Mouse (Mus musculus) stomach, embryonic 14.5 days (tissue): ENCODE measurements around the gene 2410004P03Rik. TPM values are rescaled to one million over a fixed set of nuclear protein-coding genes. Genes with fewer than 3 reads are reported as not detected.

Experiments
- ATAC-seq: fragments of 200-750 bp; cut with Nextera tagmentation; 2 replicates; pipeline ENCODE4 v1.8.0; 2017; ENCODE audit warnings: low read depth, moderate TSS enrichment; ENCODE audit not compliant: insufficient number of reproducible peaks, insufficient read depth, low FRiP score
- H3K27ac ChIP-seq: fragments of 300-500 bp; sonication (generic); 2 replicates; pipeline ENCODE4 v1.5.1; 2014; ENCODE audit warnings: mild to moderate bottlenecking, low read length, moderate library complexity, mixed read lengths
- H3K27me3 ChIP-seq: fragments of 300-500 bp; sonication (generic); 2 replicates; pipeline ENCODE4 v1.6.1; 2014; ENCODE audit warnings: low read length, control low read depth, mixed read lengths; ENCODE audit not compliant: control insufficient read depth, insufficient read depth
- H3K36me3 ChIP-seq: fragments of 300-500 bp; sonication (generic); 2 replicates; pipeline ENCODE4 v1.6.1; 2014; ENCODE audit warnings: mild to moderate bottlenecking, control low read depth, low read length, moderate library complexity, mixed read lengths; ENCODE audit not compliant: control insufficient read depth, insufficient read depth
- H3K4me1 ChIP-seq: fragments of 300-500 bp; sonication (generic); 2 replicates; pipeline ENCODE4 v1.6.1; 2014; ENCODE audit warnings: low read length, control low read depth, mixed read lengths; ENCODE audit not compliant: control insufficient read depth, insufficient read depth
- H3K4me2 ChIP-seq: fragments of 300-500 bp; sonication (generic); replicated peaks from 2 replicates; pipeline ENCODE4 v1.6.1; 2014; ENCODE audit warnings: low read depth, low read length, control low read depth
- H3K4me3 ChIP-seq: fragments of 300-500 bp; sonication (generic); 2 replicates; pipeline ENCODE4 v1.5.1; 2014; ENCODE audit warnings: low read depth, low read length, control low read depth
- H3K9ac ChIP-seq: fragments of 300-500 bp; sonication (generic); replicated peaks from 2 replicates; pipeline ENCODE4 v1.6.1; 2014; ENCODE audit warnings: low read depth, mild to moderate bottlenecking, control low read depth, low read length, moderate library complexity, mixed read lengths
- H3K9me3 ChIP-seq: fragments of 300-500 bp; sonication (generic); 2 replicates; pipeline ENCODE4 v1.6.1; 2016; ENCODE audit warnings: low read depth, low read length, control low read depth; ENCODE audit not compliant: control insufficient read depth
- WGBS: fragments of 180-500 bp; shearing (Covaris S2); extraction: QIAGEN DNeasy Blood & Tissue Kit; methylation state at CpG from one replicate; pipeline ENCODE4 v1.1.7; 2014; 5-methylcytosine and 5-hydroxymethylcytosine counted together
- polyA plus RNA-seq: library from polyadenylated mRNA; unstranded; fragments of >200 nt; fragmentation: Nextera tagmentation; extraction: Ambion mirVana; gene quantifications from 2 replicates; pipeline ENCODE4 v1.2.1, GENCODE M21; 2014

2410004P03Rik gene
- polyA plus RNA-seq, 1 experiment from 2014 or later, result 0.26 TPM

- 95% methylated on average over 1 of the region's 1 CpGs for WGBS
- H3K27me3 ChIP-seq, result no peaks in the 10 kb centered on the region
- H3K4me2 ChIP-seq, result no peak overlapping the region
- no peak overlapping the region for H3K9ac ChIP-seq
- H3K27ac ChIP-seq, result no peak overlapping the region
- ATAC-seq, result no peak
- H3K4me1 ChIP-seq, result no peaks in the 10 kb centered on the region
- no peak overlapping the region for H3K4me3 ChIP-seq
- no peaks in the 10 kb centered on the region for H3K9me3 ChIP-seq
- H3K36me3 ChIP-seq, result no peaks in the 10 kb centered on the region
Observed at GRCm38 (mm10) chr12:17049796-17050195, 38.3 kb upstream of the 2410004P03Rik start.

GRCm38 (mm10) chr12:17048979-17049612 is 37.6 kb upstream of the 2410004P03Rik start:
- ATAC-seq, result no peak
- Histone ChIP-seq H3K4me2 (no peak overlapping the region), H3K4me3 (no peak overlapping the region), H3K9me3 (no peaks in the 10 kb centered on the region), H3K4me1 (no peaks in the 10 kb centered on the region), H3K36me3 (no peaks in the 10 kb centered on the region), H3K9ac (no peak overlapping the region), H3K27ac (no peak overlapping the region), H3K27me3 (no peaks in the 10 kb centered on the region)
- WGBS, result 73% methylated on average over 7 of the region's 7 CpGs

- Histone ChIP-seq H3K4me1 (no peaks in the 10 kb centered on the region), H3K9ac (no peak overlapping the region), H3K27me3 (no peaks in the 10 kb centered on the region), H3K4me3 (no peak overlapping the region), H3K9me3 (no peaks in the 10 kb centered on the region), H3K27ac (no peak overlapping the region), H3K36me3 (no peaks in the 10 kb centered on the region), H3K4me2 (no peak overlapping the region)
- no peak for ATAC-seq
- WGBS, result 38% methylated on average over 5 of the region's 5 CpGs
Observed at GRCm38 (mm10) chr12:17043311-17043710, 31.8 kb upstream of the 2410004P03Rik start.

GRCm38 (mm10) chr12:17040567-17040966 is 29.0 kb upstream of the 2410004P03Rik start:
- H3K9me3 ChIP-seq, result no peaks in the 10 kb centered on the region
- no peaks in the 10 kb centered on the region for H3K36me3 ChIP-seq
- 34% methylated on average over 1 of the region's 1 CpGs for WGBS
- no peak for ATAC-seq
- H3K27ac ChIP-seq, result no peak overlapping the region
- H3K27me3 ChIP-seq, result no peaks in the 10 kb centered on the region
- H3K4me3 ChIP-seq, result no peak overlapping the region
- H3K4me1 ChIP-seq, result no peaks in the 10 kb centered on the region
- H3K9ac ChIP-seq, result no peak overlapping the region
- H3K4me2 ChIP-seq, result no peak overlapping the region

GRCm38 (mm10) chr12:17039415-17039814 is 27.9 kb upstream of the 2410004P03Rik start:
- no peak overlapping the region for H3K27ac ChIP-seq
- no peaks in the 10 kb centered on the region for H3K27me3 ChIP-seq
- H3K4me3 ChIP-seq, result no peak overlapping the region
- H3K9ac ChIP-seq, result no peak overlapping the region
- H3K4me1 ChIP-seq, result no peaks in the 10 kb centered on the region
- no peak overlapping the region for H3K4me2 ChIP-seq
- no peaks in the 10 kb centered on the region for H3K9me3 ChIP-seq
- 70% methylated on average over 2 of the region's 2 CpGs for WGBS
- H3K36me3 ChIP-seq, result no peaks in the 10 kb centered on the region
- no peak for ATAC-seq

GRCm38 (mm10) chr12:17038246-17038645 is 26.7 kb upstream of the 2410004P03Rik start:
- no peaks in the 10 kb centered on the region for H3K9me3 ChIP-seq
- H3K4me3 ChIP-seq, result no peak overlapping the region
- H3K4me2 ChIP-seq, result no peak overlapping the region
- H3K9ac ChIP-seq, result no peak overlapping the region
- WGBS, result 39% methylated on average over 6 of the region's 6 CpGs
- no peaks in the 10 kb centered on the region for H3K4me1 ChIP-seq
- no peak overlapping the region for H3K27ac ChIP-seq
- H3K36me3 ChIP-seq, result no peaks in the 10 kb centered on the region
- H3K27me3 ChIP-seq, result no peaks in the 10 kb centered on the region
- ATAC-seq, result no peak

- Histone ChIP-seq H3K36me3 (no peaks in the 10 kb centered on the region), H3K4me3 (no peak overlapping the region), H3K9ac (no peak overlapping the region), H3K27ac (no peak overlapping the region), H3K27me3 (no peaks in the 10 kb centered on the region), H3K9me3 (no peaks in the 10 kb centered on the region), H3K4me2 (no peak overlapping the region), H3K4me1 (no peaks in the 10 kb centered on the region)
- ATAC-seq, result no peak
- 64% methylated on average over 14 of the region's 14 CpGs for WGBS
Observed at GRCm38 (mm10) chr12:17037053-17037610, 25.6 kb upstream of the 2410004P03Rik start.

- Histone ChIP-seq H3K9me3 (no peaks in the 10 kb centered on the region), H3K27ac (no peak overlapping the region), H3K36me3 (no peaks in the 10 kb centered on the region), H3K4me3 (no peak overlapping the region), H3K27me3 (no peaks in the 10 kb centered on the region), H3K4me1 (no peaks in the 10 kb centered on the region), H3K9ac (no peak overlapping the region), H3K4me2 (no peak overlapping the region)
- WGBS, result 67% methylated on average over 9 of the region's 9 CpGs
- ATAC-seq, result no peak
Observed at GRCm38 (mm10) chr12:17036532-17036931, 25.0 kb upstream of the 2410004P03Rik start.

- no peaks in the 10 kb centered on the region for H3K9me3 ChIP-seq
- H3K27me3 ChIP-seq, result no peaks in the 10 kb centered on the region
- H3K36me3 ChIP-seq, result no peaks in the 10 kb centered on the region
- no peak for ATAC-seq
- no peak overlapping the region for H3K4me3 ChIP-seq
- no peak overlapping the region for H3K27ac ChIP-seq
- 65% methylated on average over 2 of the region's 2 CpGs for WGBS
- no peak overlapping the region for H3K9ac ChIP-seq
- H3K4me1 ChIP-seq, result no peaks in the 10 kb centered on the region
- no peak overlapping the region for H3K4me2 ChIP-seq
Observed at GRCm38 (mm10) chr12:17035128-17035527, 23.6 kb upstream of the 2410004P03Rik start.
